Mouse (Mus musculus): ENCODE results near the gene Ccdc115. TPM values are rescaled to one million over a fixed set of nuclear protein-coding genes. Genes with fewer than 3 reads are reported as not detected.

Gene Ccdc115
- 10 to 100 TPM; 14.0 to 17.4 TPM for total RNA-seq (2021)

GRCm38 (mm10) chr1:34439215-34439960 lies at the start of gene Ccdc115, which contains the start of gene Imp4:
Ccdc115 (minus strand) TSS chr1:34439672.
Imp4 (plus strand) TSS chr1:34439851.
- intact Hi-C loops (cut with DNase I) = loop anchor here (10.0 kb wide), 2 partner anchors 435 to 625 kb away; partner anchors contain the start of gene Zfp451
- peak; percentile 96 for DNase-seq

- intact Hi-C loops (cut with DNase I) = no loop called here
Observed at GRCm38 (mm10) chr1:34487383-34487782, 47.9 kb upstream of the Ccdc115 start.

DNA sequence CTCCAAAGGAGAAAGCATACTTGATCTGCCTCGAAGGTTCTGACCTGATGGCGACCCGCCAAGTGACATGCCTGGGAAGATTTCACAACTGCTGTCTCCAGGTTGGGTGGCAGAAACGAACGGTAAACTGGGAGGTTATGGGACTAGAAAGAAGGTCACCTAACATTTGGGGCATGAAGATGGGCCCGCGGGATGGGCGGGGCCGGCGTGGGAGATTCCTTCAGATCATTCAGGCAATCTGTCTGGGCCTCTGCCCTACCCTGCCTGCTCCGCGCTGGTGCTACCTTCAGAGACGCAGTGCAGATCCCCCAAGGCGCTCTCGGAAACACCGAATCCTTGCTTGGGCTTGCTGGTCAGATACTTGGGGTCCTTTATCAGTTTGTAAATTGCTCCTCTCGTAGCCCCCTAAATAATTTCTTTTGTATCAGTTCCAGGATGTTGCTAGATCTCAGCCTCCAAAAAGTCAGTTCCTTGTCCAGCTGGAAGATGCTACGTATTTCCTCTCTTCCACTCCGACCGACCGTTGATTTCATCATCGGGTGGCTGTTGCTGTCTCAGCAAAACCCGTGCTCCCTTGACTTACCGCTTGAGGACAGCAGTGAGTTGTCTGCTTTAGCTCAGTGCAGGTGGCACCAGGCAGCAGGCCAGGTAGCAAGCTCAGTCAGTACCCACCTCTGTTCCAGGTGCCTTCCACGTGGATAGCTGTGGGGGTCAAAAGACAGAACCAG lies 46.2 kb upstream of the Ccdc115 start:
- intact Hi-C loops (cut with DNase I) = no loop called here
- DNase-seq = peak; percentile 52 to 58

More at GRCm38 (mm10) chr1:34487383-34487782, 47.9 kb upstream of the Ccdc115 start:
- DNase-seq = no peak

- intact Hi-C loops (cut with DNase I) = no loop called here
- DNase-seq = peak in 1 of 2 experiments; percentile 29
Observed at GRCm38 (mm10) chr1:34484470-34484869, 45.0 kb upstream of the Ccdc115 start.

DNA sequence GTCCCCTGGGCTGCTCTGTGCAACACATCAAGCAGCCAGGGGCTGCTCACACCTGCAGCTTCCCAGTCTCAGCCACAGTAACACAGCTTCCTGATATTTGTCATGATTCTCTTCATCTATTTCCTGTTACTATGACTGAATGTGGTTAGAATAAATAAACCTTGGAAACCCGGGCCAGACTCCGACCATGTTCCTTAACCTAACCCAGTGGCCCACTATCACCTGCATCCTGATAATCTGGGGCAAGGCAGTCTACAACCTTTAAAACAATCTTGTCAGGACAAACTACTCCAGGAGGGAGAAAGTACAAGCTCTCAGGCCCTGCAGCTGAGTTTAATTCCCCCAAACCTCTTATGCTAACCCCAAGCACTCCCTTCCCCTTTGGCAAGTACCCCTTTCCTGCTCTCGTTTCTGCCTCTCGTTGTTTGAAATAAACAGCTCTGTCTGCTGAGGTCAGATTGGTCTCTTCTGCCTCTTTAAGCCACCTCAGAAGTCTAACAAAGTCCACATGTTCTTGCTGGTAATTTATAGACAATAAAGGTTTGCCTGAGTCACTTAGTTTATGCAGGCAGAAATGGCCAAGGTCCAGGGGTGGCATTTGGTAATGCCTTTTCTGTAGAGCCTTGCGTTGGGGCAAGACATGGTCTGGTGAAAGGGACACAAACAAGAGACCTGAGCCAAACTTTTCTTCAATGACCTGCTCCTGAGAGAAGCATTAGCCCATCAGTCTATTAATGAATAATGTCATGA lies 42.6 kb upstream of the Ccdc115 start:
- no peak for DNase-seq
- intact Hi-C loops (cut with DNase I) = no loop called here

DNA sequence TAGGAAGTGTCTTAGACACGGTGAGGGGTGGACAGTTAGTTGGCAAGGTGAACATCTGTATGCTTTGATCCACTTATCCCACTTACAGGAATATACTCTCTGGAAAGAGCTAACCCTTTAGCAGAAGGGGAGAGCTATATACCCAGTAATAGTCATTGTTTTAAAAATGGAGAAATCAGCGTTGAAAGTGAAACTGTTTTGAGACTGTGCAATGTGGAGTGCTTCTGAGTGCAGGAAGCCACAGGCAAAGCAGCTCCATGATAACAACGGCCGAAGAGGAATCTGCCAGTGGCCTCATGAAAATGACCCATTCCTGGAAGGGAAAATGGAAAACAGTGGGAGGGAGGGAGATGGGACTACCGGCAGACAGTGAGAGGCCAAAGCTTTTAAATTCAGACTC lies 41.3 kb upstream of the Ccdc115 start:
- intact Hi-C loops (cut with DNase I) = no loop called here
- no peak for DNase-seq

- no peak for DNase-seq
- intact Hi-C loops (cut with DNase I) = no loop called here
Observed at GRCm38 (mm10) chr1:34478891-34479655, 39.6 kb upstream of the Ccdc115 start.

DNA sequence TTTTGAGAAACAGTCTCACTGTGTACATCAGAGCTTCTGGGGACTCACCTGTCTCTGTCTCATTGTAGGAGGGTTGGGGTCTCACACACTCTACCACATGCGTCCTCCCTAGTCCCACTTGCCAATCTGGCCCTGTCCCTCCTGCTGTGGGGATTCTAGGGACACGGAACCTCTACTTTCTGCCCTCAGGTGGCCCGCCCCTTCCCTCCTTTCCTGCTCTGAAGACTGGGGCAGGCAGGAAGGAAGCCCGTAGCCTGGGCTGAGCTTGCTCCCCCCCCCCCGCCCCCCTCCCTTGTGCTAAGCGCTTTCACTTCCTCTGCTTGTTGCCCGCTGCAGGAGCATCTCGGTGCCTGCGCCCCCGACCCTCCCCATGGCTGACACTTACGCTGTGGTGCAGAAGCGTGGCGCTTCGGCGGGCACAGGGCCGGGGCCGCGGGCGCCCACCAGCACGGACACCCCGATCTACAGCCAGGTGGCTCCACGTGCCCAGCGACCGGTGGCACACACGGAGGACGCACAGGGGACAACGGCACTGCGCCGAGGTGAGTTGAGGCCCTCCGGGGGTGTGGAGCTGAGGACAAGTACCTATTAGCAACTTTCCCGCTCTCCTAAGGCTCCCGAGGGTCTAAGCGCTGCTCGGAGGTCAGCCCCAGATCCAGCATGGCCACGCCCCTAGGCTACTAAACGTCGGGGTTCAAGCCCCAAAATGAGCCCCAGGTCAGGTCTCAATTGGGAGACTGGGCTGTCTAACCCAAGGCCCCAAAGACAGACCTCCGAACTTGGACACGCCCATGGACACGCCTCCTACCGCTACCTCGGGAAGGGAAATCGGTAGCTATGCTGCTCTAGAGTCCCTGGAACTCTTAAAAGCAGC lies 33.2 kb upstream of the Ccdc115 start:
- peak; percentile 42 to 47 for DNase-seq
- intact Hi-C loops (cut with DNase I) = no loop called here

- DNase-seq = no peak
- intact Hi-C loops (cut with DNase I) = no loop called here
Observed at GRCm38 (mm10) chr1:34469801-34470200, 30.3 kb upstream of the Ccdc115 start.

GRCm38 (mm10) chr1:34468500-34468899 lies 29.0 kb upstream of the Ccdc115 start:
- DNase-seq = no peak
- intact Hi-C loops (cut with DNase I) = no loop called here

- DNase-seq = no peak
- intact Hi-C loops (cut with DNase I) = no loop called here
Observed at GRCm38 (mm10) chr1:34468051-34468450, 28.6 kb upstream of the Ccdc115 start.

DNA sequence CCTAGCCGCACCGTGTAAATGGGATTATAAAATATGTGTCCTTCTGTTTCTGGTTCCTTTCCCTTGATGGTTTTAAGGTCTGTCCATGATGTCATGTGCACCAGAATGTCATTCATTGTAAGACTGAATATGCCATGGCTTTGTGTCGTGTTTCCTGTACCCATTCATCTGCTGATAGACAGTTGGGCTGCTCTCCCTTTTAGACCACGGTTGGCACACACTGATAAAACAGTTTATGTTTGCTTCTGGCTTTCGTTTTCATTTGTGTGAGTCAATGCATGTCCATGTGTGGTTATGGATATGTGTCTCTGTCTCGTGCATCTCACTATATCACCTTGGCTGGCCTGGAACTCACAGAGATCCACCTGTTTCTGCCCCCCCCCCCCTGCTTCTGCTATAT lies 26.0 kb upstream of the Ccdc115 start:
- DNase-seq = no peak
- intact Hi-C loops (cut with DNase I) = no loop called here

DNA sequence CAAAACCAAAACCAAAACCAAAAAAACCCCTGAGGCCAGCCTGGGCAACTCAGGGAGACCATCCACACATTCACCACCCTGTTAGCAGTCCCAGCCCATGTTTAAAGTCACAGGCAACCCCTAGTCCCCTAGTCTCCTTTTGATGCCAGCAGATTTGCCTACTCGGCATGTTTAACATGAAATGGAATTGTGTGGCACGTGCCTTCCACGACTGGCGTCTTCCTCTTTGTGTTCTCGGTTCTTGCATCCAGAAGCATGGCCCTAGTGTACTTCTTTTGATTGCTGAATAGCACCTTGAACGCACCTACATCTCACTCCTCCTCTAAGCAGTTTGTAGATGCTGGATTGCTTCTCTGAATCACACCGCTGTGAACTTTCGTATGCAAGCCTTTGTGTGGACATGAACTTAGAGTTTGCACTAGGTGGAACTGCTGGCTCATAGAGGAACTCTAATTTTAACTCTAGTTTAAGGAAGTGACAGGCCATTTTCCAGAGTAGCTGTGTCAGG lies 24.9 kb upstream of the Ccdc115 start:
- DNase-seq = peak in 1 of 2 experiments; percentile 21
- intact Hi-C loops (cut with DNase I) = no loop called here

GRCm38 (mm10) chr1:34462766-34463165 lies 23.3 kb upstream of the Ccdc115 start:
- intact Hi-C loops (cut with DNase I) = loop anchor here (2.0 kb wide), 1 partner anchor 140 kb away; no protein-coding TSS in a partner anchor
- peak; percentile 53 to 79 for DNase-seq

DNA sequence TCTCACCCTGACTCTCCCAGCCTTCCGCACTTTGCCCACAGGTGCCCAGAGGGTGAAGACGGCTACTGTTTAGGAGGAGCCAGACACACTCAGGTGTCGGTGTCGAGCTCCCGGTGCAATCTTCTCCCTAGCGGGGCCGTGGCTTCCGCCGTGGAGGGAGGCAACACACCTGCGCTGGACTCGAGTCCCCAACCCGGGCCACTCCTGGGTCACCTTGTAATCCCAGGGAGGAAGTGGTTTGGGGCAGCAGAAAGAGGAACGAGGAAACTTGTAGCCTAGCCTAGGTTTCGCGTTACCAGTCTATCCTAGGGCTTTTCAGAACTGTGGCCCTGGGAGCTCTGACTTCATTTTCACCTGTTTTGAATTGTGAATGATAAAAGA lies 20.6 kb upstream of the Ccdc115 start:
- DNase-seq = no peak
- intact Hi-C loops (cut with DNase I) = no loop called here

DNA sequence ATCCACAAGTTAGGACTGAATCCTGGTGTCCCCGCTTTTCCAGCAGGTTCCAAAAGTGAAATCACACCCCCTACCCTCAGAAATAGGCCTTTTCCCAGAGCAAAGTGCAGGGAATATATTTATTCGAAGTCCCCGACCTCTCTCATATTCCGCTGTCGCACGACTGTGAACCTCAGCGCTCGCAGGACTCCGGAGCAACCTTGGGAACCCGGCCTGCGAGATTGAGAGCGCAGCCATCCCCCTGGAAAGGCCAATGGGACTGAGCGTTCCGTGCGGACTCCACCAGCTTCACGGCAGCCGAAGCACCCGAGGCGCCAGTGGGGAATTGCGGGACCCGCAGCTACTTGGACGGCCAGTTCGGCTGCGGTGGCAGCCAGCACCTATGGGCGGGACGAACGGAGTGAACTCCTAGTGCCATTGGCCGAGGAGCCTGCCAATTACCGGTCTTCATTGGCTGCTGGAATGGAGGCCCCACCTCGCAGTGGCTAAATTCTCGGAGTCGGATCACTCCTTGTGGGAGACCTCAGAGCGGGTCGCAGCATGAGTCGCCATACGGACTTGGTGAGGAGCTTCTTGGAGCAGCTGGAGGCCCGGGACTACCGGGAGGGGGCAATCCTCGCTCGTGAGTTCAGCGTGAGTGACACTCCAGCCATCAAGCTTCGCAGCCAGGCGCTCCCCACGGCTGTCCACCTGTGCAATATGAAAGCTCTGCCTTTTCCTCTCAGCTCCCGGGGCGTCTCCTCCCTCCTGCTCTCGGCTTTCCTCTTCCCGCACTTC lies 20.0 kb upstream of the Ccdc115 start, which contains the start of gene Ptpn18:
TSS of gene Ptpn18 (plus strand) at position 479 of the 777 bp plus-strand sequence.
- DNase-seq = peak; percentile 94 to 95
- intact Hi-C loops (cut with DNase I) = no loop called here

DNA sequence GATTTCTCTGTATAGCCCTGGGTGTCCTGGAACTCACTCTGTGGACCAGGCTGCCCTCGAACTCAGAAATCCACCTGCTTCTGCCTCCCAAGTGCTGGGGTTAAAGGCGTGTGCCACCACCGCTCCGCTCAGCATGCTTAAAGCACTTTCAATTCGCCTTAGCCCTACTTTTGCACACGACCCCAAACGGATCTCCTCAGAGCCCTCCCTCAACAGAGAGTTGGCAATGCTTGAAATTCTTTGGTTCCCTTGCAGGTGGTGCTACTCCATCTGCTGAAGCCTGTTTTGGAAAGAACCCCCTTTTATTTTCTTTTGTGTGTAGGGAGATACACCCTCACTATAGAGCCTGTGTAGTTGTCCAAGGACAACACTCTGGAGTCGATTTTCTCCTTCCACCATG lies 19.0 kb upstream of the Ccdc115 start:
- intact Hi-C loops (cut with DNase I) = no loop called here
- no peak for DNase-seq

DNA sequence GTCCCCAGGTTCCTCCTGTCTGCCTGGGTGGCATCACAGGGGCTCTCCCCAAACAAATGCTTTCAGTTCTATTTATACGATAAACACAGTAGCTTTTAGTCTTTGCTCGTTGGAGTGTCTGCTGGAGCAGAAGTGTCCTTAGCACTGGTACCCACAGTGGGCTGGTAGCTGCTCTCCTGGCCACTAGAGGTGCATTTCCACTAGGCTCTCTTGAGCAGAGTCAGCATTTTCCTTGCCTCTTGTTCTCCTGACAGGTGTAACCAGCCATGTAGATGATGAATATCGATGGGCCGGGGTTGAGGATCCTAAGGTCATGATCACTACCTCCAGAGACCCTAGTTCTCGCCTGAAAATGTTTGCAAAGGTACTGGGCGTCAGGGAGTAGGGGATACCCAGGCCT lies 3.7 kb upstream of the Ccdc115 start:
- intact Hi-C loops (cut with DNase I) = no loop called here
- no peak for DNase-seq

Data from heart, postnatal 10 days (tissue).